Mouse (Mus musculus) heart, adult 8-10 months (tissue): Measurements from ENCODE around the gene Serpinb9e. TPM values are rescaled to one million over a fixed set of nuclear protein-coding genes. Genes with fewer than 3 reads are reported as not detected.
"Not testable (repeated sequence)": the region's sequence is repeated elsewhere in the genome, so short reads cannot be mapped to it uniquely, and the experiment has no call there.

Experiments
- DNase-seq: peaks from one replicate; pipeline ENCODE4 v3.0.0; 2022; ENCODE audit warnings: low spot score
- total RNA-seq, 4 experiments: library from RNA; stranded (reverse); gene quantifications; 2 replicates each; pipeline ENCODE4 v1.2.4; 2022

The Serpinb9e gene
- total RNA-seq = not detected

GRCm38 (mm10) chr13:33249312-33249711 lies at the start of gene Serpinb9e:
Serpinb9e (plus strand) TSS chr13:33249612.
- DNase-seq = not testable (repeated sequence)

- no peak for DNase-seq
Observed at GRCm38 (mm10) chr13:33199740-33200139, 49.7 kb upstream of the Serpinb9e start.

GRCm38 (mm10) chr13:33308631-33309030 lies 59.2 kb downstream of the Serpinb9e start:
- DNase-seq = not testable (repeated sequence)

Other genes with a start within 250 kb of the Serpinb9e start
- gene Serpinb9, start 246.4 kb upstream of the Serpinb9e start, total RNA-seq = 10 to 100 TPM in 1 of 4 experiments, 1 to 10 TPM in 3; 7.9 to 10.7 (median 9.6) TPM
- gene Serpinb9b, start 222.2 kb upstream of the Serpinb9e start, total RNA-seq = under 1 TPM in 3 of 4 experiments, not detected in 1; 0.16 to 0.22 (median 0.17) TPM
- not detected for gene Serpinb1b, start 171.0 kb upstream of the Serpinb9e start, total RNA-seq
- gene Serpinb9c, start 89.9 kb upstream of the Serpinb9e start, total RNA-seq = not detected
- not detected for gene Serpinb9d, start 56.7 kb upstream of the Serpinb9e start, total RNA-seq
- not detected for gene Serpinb9f, start 74.5 kb downstream of the Serpinb9e start, total RNA-seq
- not detected for gene Gm11397, start 146.1 kb downstream of the Serpinb9e start, total RNA-seq
- not detected for gene Serpinb9g, start 235.2 kb downstream of the Serpinb9e start, total RNA-seq